Mouse (Mus musculus) heart, adult 2 months (tissue): ENCODE data around the gene Fstl1.

Source experiments
- CTCF ChIP-seq: fragments of 200-600 bp; IDR thresholded peaks from 2 replicates; pipeline ENCODE4 v1.8.1; 2022; ENCODE audit warnings: antibody characterized with exemption, mild to moderate bottlenecking, moderate library complexity
- EP300 ChIP-seq: fragments of 200-500 bp; IDR thresholded peaks from 2 replicates; pipeline ENCODE4 v1.6.1; 2011; ENCODE audit warnings: low read depth, low read length, control low read depth; ENCODE audit not compliant: insufficient read depth
- POLR2A ChIP-seq: fragments of 200-500 bp; IDR thresholded peaks from 2 replicates; pipeline ENCODE4 v1.6.1; 2011; ENCODE audit warnings: mild to moderate bottlenecking, low read depth, low read length, control low read depth; ENCODE audit not compliant: insufficient read depth

GRCm38 (mm10) chr16:37801097-37801496 lies 24.4 kb downstream of the Fstl1 start:
- TF ChIP-seq POLR2A (no peak), CTCF (no peak), EP300 (no peak)
